Mouse (Mus musculus): Measurements from ENCODE around the gene Trpm8. TPM values are rescaled to one million over a fixed set of nuclear protein-coding genes. Genes with fewer than 3 reads are reported as not detected.

Trpm8 gene
- total and polyA plus RNA-seq, 2 experiments from 2014 or later: not detected

DNA sequence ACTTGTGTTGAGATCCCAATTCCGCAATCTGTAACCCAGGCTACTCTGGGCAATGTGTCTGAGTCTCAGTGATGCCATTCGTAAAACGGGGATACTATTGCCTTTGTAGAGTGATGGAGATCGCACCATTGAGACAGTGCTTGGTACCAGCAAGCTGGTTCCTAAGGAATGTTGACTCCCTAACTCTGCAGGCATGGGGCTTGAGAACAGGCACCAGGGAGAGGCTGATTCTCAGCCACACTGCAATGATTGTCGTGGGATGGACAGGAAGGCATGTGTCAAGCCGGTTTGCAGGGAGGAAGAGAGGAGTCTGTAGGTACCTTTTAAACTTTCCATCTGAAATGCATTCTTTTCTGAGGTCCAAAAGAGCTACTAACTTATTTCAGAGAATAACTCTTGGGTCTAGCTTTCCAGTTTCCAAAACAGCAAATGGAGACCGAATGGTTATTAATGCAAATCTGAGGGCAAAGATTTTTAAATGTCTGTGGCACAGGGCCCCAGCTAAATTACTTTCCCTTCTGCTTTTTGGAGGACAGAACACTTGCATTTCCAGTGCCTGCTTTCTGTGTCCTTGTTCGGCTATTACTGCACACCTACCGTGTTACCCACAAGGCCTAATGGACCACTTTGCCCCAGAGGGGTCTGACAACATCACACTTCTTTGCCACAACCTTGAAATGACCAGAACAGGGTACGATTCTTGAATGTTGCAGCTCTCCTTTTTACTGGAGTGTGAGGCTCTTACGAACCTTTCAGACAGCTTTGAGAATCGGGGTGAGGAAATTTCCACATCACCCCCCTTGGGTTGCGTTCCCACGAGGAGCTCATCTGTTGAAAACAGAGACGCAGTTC, 6.1 kb downstream of the Trpm8 start:
- ATAC-seq (ENCODE audit: insufficient read depth, low read depth) (no peak), DNase-seq (ENCODE audit: low spot score) (no peak)
- Histone ChIP-seq H3K27me3 (ENCODE audit: control insufficient read depth, insufficient read depth, low read length) (no peaks in the 10 kb centered on the region), H3K27ac (ENCODE audit: low read depth) (no peak overlapping the region), H3K4me1 (ENCODE audit: control insufficient read depth, insufficient read depth) (no peaks in the 10 kb centered on the region), H3K4me2 (ENCODE audit: low read depth, low read length) (no peak overlapping the region), H3K4me3 (ENCODE audit: low read depth, low read length) (no peak overlapping the region), H3K9ac (replicated peaks; ENCODE audit: low read depth, low read length) (no peak overlapping the region), H3K9me3 (replicated peaks; ENCODE audit: control insufficient read depth, low read length) (0 out of 2 replicates have a peak, but pooled peaks cover 17% of the 10 kb centered on the region), H3K36me3 (replicated peaks; ENCODE audit: control insufficient read depth, insufficient read depth, low read length) (no peaks in the 10 kb centered on the region)
- no peak for TF ChIP-seq CTCF (IDR thresholded peaks at IDR 0.05; ENCODE audit: low read depth)
- no peak for TF ChIP-seq EP300 (IDR thresholded peaks at IDR 0.05; ENCODE audit: low read depth)
- 68% methylated on average over 15 of the region's 15 CpGs for WGBS

- TF ChIP-seq CTCF (IDR thresholded peaks at IDR 0.05; ENCODE audit: low read depth) (no peak), EP300 (IDR thresholded peaks at IDR 0.05; ENCODE audit: low read depth) (no peak)
- Histone ChIP-seq H3K4me3 (ENCODE audit: low read depth, low read length) (no peak overlapping the region), H3K27ac (ENCODE audit: low read depth) (no peak overlapping the region), H3K27me3 (ENCODE audit: control insufficient read depth, insufficient read depth, low read length) (no peaks in the 10 kb centered on the region), H3K9ac (replicated peaks; ENCODE audit: low read depth, low read length) (no peak overlapping the region), H3K4me1 (ENCODE audit: control insufficient read depth, insufficient read depth) (no peaks in the 10 kb centered on the region), H3K36me3 (replicated peaks; ENCODE audit: control insufficient read depth, insufficient read depth, low read length) (no peaks in the 10 kb centered on the region), H3K4me2 (ENCODE audit: low read depth, low read length) (no peak overlapping the region), H3K9me3 (replicated peaks; ENCODE audit: control insufficient read depth, low read length) (0 out of 2 replicates have a peak, but pooled peaks cover 20% of the 10 kb centered on the region)
- 53% methylated on average over 10 of the region's 10 CpGs for WGBS
- DNase-seq (ENCODE audit: low spot score): no peak
- ATAC-seq (ENCODE audit: insufficient read depth, low read depth): no peak; the same call in 1 of the 2 replicates
Measured at GRCm38 (mm10) chr1:88284228-88284945, 6.9 kb downstream of the Trpm8 start.

- H3K9me3 ChIP-seq (replicated peaks; ENCODE audit: control insufficient read depth, low read length): 0 out of 2 replicates have a peak, but pooled peaks cover 23% of the 10 kb centered on the region
- TF ChIP-seq CTCF (IDR thresholded peaks at IDR 0.05; ENCODE audit: low read depth): peak; percentile 39
- TF ChIP-seq EP300 (IDR thresholded peaks at IDR 0.05; ENCODE audit: low read depth): no peak
- H3K9ac ChIP-seq (replicated peaks; ENCODE audit: low read depth, low read length): no peak overlapping the region
Measured at GRCm38 (mm10) chr1:88284946-88285320, 7.5 kb downstream of the Trpm8 start.

DNA sequence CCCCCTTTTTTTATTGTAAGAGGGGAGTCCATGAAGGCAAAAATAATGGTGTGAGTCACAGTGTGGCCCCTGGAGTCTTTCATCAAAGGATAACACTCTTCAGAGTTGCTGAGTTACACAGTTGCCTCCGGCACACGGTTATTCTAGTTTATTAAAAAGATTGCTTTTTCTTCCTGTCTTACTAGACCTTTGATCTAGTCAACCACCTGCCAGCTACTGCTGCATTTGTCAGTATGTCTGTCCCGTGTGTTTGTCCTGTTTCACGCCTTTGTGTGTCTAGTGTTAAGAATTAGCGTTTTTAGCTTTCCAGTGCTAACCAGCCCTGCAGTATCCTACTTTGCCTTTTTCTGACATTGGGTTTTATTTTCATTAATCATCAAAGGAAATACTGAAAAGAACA, 8.2 kb downstream of the Trpm8 start:
- DNase-seq (ENCODE audit: low spot score) (no peak), ATAC-seq (ENCODE audit: insufficient read depth, low read depth) (no peak)
- Histone ChIP-seq H3K4me3 (ENCODE audit: low read depth, low read length) (no peak overlapping the region), H3K9ac (replicated peaks; ENCODE audit: low read depth, low read length) (no peak overlapping the region), H3K4me1 (ENCODE audit: control insufficient read depth, insufficient read depth) (no peaks in the 10 kb centered on the region), H3K9me3 (replicated peaks; ENCODE audit: control insufficient read depth, low read length) (0 out of 2 replicates have a peak, but pooled peaks cover 31% of the 10 kb centered on the region), H3K27ac (ENCODE audit: low read depth) (no peak overlapping the region), H3K27me3 (ENCODE audit: control insufficient read depth, insufficient read depth, low read length) (no peaks in the 10 kb centered on the region), H3K4me2 (ENCODE audit: low read depth, low read length) (no peak overlapping the region), H3K36me3 (replicated peaks; ENCODE audit: control insufficient read depth, insufficient read depth, low read length) (no peaks in the 10 kb centered on the region)
- TF ChIP-seq EP300 (IDR thresholded peaks at IDR 0.05; ENCODE audit: low read depth) (no peak), CTCF (IDR thresholded peaks at IDR 0.05; ENCODE audit: low read depth) (no peak)
- WGBS: 57% methylated on average over 5 of the region's 5 CpGs

More at GRCm38 (mm10) chr1:88284946-88285320, 7.5 kb downstream of the Trpm8 start:
- H3K4me3 ChIP-seq (ENCODE audit: low read depth, low read length): no peak overlapping the region
- H3K4me1 ChIP-seq (ENCODE audit: control insufficient read depth, insufficient read depth): no peaks in the 10 kb centered on the region
- no peaks in the 10 kb centered on the region for H3K36me3 ChIP-seq (replicated peaks; ENCODE audit: control insufficient read depth, insufficient read depth, low read length)
- H3K27me3 ChIP-seq (ENCODE audit: control insufficient read depth, insufficient read depth, low read length): no peaks in the 10 kb centered on the region
- ATAC-seq (ENCODE audit: insufficient read depth, low read depth) (no peak), DNase-seq (ENCODE audit: low spot score) (no peak)
- no peak overlapping the region for H3K27ac ChIP-seq (ENCODE audit: low read depth)
- WGBS: 57% methylated on average over 7 of the region's 7 CpGs
- H3K4me2 ChIP-seq (ENCODE audit: low read depth, low read length): no peak overlapping the region

DNA sequence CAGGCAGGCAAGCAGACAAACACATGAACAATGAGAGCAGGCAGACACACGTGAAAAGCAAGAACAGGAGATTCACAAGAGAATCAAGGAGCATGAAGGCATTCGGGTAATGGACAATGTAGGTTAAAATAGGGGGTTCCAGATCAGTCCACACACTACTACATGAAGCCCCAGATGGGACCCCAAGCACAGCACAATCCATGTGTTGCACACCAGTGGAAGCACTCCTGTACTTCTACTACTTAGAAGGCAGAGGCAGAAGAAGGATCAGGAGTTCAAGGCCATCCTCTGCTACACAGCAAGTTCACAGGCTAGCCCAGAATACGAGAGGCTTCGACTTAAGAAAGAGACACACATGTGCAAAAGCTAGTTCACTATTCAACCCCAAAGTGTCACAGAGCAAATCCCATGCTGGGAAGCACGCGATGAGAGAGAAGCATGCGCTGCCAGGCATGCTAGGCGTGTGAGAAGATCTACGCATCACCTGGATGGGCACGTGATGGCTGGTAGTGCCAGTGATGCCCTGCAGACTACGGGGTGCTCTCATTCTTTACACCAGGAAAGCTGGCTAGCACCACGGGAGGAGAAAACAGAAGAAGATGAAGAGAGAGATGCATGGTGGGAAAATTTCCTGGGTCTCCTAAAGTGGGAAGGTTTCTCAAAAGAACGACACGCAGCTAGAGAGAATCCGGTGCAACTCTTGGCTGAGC, 8.8 kb downstream of the Trpm8 start:
- no peak for DNase-seq (ENCODE audit: low spot score)

More for the DNA sequence above, 8.8 kb downstream of the Trpm8 start:
- Histone ChIP-seq H3K4me3 (ENCODE audit: low read depth, low read length) (no peak overlapping the region), H3K27ac (ENCODE audit: low read depth) (no peak overlapping the region), H3K4me2 (ENCODE audit: low read depth, low read length) (no peak overlapping the region), H3K36me3 (replicated peaks; ENCODE audit: control insufficient read depth, insufficient read depth, low read length) (no peaks in the 10 kb centered on the region), H3K4me1 (ENCODE audit: control insufficient read depth, insufficient read depth) (no peaks in the 10 kb centered on the region), H3K9ac (replicated peaks; ENCODE audit: low read depth, low read length) (no peak overlapping the region), H3K27me3 (ENCODE audit: control insufficient read depth, insufficient read depth, low read length) (no peaks in the 10 kb centered on the region), H3K9me3 (replicated peaks; ENCODE audit: control insufficient read depth, low read length) (0 out of 2 replicates have a peak, but pooled peaks cover 35% of the 10 kb centered on the region)
- no peak for ATAC-seq (ENCODE audit: insufficient read depth, low read depth)
- TF ChIP-seq CTCF (IDR thresholded peaks at IDR 0.05; ENCODE audit: low read depth) (no peak), EP300 (IDR thresholded peaks at IDR 0.05; ENCODE audit: low read depth) (no peak)
- 73% methylated on average over 15 of the region's 15 CpGs for WGBS

Data from heart, postnatal 0 days (tissue).